Mouse (Mus musculus): Measurements from ENCODE around the gene Eif1. TPM values are rescaled to one million over a fixed set of nuclear protein-coding genes. Genes with fewer than 3 reads are reported as not detected.

Gene Eif1
- total and polyA plus RNA-seq, 2 experiments from 2014 or later, result 115 to 1,370 TPM

DNA sequence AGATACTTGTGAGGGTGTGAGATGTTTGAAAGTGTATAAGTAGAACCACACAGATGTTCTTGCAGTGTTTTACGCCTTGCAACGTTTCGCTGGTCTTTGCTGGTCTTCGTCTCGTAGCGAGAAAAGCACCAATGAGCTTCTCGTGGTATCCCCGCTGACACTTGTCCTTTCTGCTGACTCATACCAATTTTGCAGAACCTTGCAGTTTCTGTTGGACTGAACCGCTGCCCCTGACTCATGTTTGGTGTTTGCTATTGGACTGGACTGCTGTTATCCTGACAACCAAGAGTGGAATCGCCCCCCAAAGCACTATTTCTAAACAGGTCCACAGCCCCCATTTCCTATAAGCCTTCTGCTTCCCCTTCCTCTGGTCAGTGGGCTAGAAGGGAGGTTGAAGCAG lies 24.6 kb downstream of the Eif1 start:
- TF ChIP-seq CTCF (IDR thresholded peaks at IDR 0.05; ENCODE audit: low read depth), result no peak
- no peaks in the 10 kb centered on the region for H3K36me3 ChIP-seq (ENCODE audit: insufficient read depth)
- ATAC-seq (no peak), DNase-seq (no peak)
- H3K27me3 ChIP-seq (ENCODE audit: insufficient read depth, low read length), result no peaks in the 10 kb centered on the region
- WGBS, result 93% methylated on average over 10 of the region's 10 CpGs
- H3K4me2 ChIP-seq (ENCODE audit: low read depth), result no peak overlapping the region
- H3K4me3 ChIP-seq (ENCODE audit: low read depth, low read length), result no peak overlapping the region
- no peaks in the 10 kb centered on the region for H3K9me3 ChIP-seq (ENCODE audit: low read length)
- no peak overlapping the region for H3K9ac ChIP-seq
- no peak overlapping the region for H3K27ac ChIP-seq (ENCODE audit: low read depth, low read length)
- no peaks in the 10 kb centered on the region for H3K4me1 ChIP-seq (ENCODE audit: insufficient read depth)

DNA sequence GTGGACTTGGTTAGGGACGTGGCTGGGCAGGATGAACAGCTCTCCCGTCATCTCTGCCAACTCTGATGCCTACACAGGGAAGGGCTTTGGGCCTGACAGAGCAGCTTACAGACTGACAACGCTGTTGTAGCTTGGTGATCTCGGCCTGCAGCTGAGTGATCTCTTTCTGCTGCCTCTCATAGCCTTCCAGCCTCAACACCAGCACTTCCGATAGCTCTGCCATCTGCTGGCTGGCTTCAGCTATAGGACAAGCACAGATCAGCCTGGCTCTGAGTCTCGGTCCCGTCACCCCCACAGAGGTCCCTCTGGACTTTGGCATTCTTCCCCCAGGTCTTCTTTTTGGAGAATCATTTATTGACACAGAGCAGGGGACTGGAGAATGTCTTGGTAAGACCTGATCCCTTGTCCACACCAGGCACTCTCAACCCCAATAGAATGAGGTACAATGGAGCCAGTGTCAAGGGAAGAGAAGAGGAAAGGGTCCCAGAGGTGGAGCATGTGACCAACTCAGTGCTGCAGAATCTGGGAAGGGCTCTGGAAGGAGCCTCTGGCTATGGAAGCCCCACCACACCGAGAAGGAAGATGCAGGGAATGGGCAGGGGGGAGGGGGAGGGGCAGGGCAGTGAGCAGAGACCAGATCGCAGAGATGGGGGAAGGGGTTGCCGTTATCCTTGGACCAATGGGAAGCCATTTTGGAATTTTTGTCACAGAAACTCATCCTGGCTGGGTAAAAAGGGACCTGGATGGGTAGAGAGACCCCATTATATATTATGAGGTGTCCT lies 32.6 kb downstream of the Eif1 start:
- TF ChIP-seq CTCF (IDR thresholded peaks at IDR 0.05; ENCODE audit: low read depth), result peak; percentile 71
- no peak overlapping the region for H3K4me2 ChIP-seq (ENCODE audit: low read depth)
- 41% methylated on average over 10 of the region's 10 CpGs for WGBS

DNA sequence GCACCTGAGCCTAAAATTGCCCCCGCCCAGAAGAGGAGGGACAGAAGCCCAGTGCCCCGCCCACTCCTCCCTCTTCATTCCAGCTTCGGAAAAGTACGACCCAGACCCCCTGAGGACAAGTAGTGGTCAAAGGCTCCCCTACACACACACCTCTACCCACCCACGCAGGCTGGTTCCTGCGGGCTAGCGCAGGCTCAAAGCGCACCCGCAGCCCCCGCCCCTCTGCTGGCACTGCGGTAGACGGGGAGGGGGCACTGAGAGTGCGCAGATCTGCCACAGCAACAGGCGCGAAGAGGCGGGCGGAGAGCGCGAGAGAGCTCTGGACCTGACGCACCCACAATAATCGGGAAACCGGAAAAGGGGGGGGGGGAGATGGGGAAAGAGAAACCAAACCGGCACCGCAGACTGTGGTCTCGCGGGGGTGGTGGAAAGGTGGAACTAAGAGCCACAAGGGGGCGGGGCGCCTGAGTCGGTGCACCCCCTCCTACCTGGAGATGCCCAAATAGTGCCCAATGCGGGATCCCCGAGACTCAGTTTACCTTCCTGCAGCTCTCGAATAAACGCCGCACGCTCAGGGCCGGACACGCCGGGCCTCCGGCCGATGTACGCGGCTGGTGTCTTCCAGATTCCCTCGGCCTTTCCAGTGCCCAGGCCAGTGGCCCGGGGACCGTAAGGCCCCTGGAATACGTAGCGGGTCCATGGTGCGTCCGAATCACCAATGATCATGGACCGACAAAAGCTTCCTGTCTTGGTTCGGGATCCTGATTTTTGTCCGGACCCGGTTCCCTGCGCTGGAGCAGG lies 35.7 kb downstream of the Eif1 start:
- H3K36me3 ChIP-seq (ENCODE audit: insufficient read depth), result no peaks in the 10 kb centered on the region
- peak overlapping the region; percentile 75 for H3K4me3 ChIP-seq (ENCODE audit: low read depth, low read length)
- ATAC-seq (peak; percentile 72), DNase-seq (peak; percentile 67)
- H3K4me2 ChIP-seq (ENCODE audit: low read depth), result peak overlapping the region; percentile 80
- H3K9ac ChIP-seq, result peak overlapping the region; percentile 74
- no peak for TF ChIP-seq CTCF (IDR thresholded peaks at IDR 0.05; ENCODE audit: low read depth)
- no peaks in the 10 kb centered on the region for H3K9me3 ChIP-seq (ENCODE audit: low read length)
- no peaks in the 10 kb centered on the region for H3K27me3 ChIP-seq (ENCODE audit: insufficient read depth, low read length)
- H3K27ac ChIP-seq (ENCODE audit: low read depth, low read length), result peak overlapping the region; percentile 76
- H3K4me1 ChIP-seq (ENCODE audit: insufficient read depth), result no peaks in the 10 kb centered on the region
- 2% methylated on average over 49 of the region's 54 CpGs for WGBS

More for the DNA sequence above, 32.6 kb downstream of the Eif1 start:
- H3K4me1 ChIP-seq (ENCODE audit: insufficient read depth), result no peaks in the 10 kb centered on the region
- DNase-seq, result peak; percentile 64
- H3K4me3 ChIP-seq (ENCODE audit: low read depth, low read length), result no peak overlapping the region
- no peaks in the 10 kb centered on the region for H3K9me3 ChIP-seq (ENCODE audit: low read length)
- H3K27me3 ChIP-seq (ENCODE audit: insufficient read depth, low read length), result no peaks in the 10 kb centered on the region
- ATAC-seq, result peak; percentile 44; the same call in 1 of the 2 replicates
- no peak overlapping the region for H3K9ac ChIP-seq
- no peak overlapping the region for H3K27ac ChIP-seq (ENCODE audit: low read depth, low read length)
- H3K36me3 ChIP-seq (ENCODE audit: insufficient read depth), result no peaks in the 10 kb centered on the region

DNA sequence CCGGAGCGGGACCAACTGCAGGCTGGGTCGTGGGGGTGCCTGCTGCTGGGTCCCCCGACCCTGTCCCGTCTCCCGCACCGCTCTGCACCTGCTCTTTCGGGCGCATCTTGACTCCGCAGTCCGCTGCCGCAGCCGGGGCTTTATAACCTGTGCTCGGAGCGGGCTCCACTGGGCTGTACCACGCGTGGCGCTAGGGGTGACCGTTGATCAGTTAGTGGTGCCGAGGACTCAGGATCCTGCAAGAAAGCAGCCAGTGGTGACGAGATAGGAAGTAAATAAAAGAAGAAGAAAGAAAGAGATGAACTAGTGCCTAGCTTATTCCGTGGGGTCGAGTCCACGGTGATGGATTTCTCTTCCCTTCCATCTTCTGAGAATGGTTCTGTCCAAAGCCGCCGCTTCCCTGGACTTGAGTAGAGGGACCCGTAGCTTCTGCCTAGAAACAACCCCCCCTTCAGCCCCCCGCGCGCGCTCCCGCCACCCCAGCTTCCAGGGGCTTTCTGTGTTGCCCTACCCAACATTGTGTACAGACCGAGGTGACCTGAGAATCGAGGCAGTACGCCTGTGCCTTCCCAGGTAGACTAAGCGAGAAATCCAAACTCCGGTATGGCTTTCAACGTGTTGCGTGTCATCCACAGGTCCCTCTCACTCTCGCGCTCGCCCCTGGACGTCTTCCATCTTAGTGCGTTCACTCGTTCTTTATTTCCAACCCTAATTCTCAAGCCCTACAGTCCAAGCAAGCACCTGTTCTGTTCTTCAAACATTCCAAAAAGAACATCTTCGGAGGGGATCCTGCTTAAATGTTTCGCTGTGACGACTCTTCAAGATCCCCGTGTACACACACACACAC lies 36.5 kb downstream of the Eif1 start, which contains the start of gene Hap1:
TSS of gene Hap1 (minus strand) at position 157 of the 847 bp plus-strand sequence.
- peak within 1 kb of the TSS; percentile 75 for H3K4me3 ChIP-seq (ENCODE audit: low read depth, low read length)
- H3K4me2 ChIP-seq (ENCODE audit: low read depth), result peak within 1 kb of the TSS; percentile 80
- H3K4me1 ChIP-seq (ENCODE audit: insufficient read depth), result no peaks in the 10 kb centered on the region
- WGBS, result 2% methylated on average over 49 of the region's 49 CpGs
- H3K27me3 ChIP-seq (ENCODE audit: insufficient read depth, low read length), result no peaks in the 10 kb centered on the region
- peak; percentile 81 for ATAC-seq
- H3K9me3 ChIP-seq (ENCODE audit: low read length), result no peaks in the 10 kb centered on the region
- no peak; the same call in none of the 2 replicates for TF ChIP-seq CTCF (IDR thresholded peaks at IDR 0.05; ENCODE audit: low read depth)
- peak within 1 kb of the TSS; percentile 76 for H3K27ac ChIP-seq (ENCODE audit: low read depth, low read length)
- peak; percentile 90 for DNase-seq
- no peaks in the 10 kb centered on the region for H3K36me3 ChIP-seq (ENCODE audit: insufficient read depth)
- H3K9ac ChIP-seq, result peak within 1 kb of the TSS; percentile 74

DNA sequence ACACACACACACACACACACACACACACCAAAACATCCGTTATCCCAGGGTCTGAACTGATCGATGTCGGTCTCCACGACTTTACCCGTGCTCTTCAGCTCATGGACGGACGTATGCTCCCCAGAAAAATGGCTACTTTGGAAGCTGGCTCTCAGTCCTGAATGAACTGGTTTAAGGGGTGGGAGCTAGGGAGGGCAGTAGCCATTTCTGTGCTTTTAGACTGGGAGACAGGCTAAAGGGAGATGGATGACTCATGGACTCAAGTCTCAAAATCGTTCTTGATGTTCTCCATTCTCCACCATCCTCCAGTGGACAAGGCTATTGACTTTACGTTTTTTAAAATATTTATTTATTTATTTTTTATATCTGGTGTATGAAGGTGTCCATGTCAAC lies 37.1 kb downstream of the Eif1 start:
- peak overlapping the region; percentile 80 for H3K4me2 ChIP-seq (ENCODE audit: low read depth)
- no peak for TF ChIP-seq CTCF (IDR thresholded peaks at IDR 0.05; ENCODE audit: low read depth)
- H3K27ac ChIP-seq (ENCODE audit: low read depth, low read length), result peak overlapping the region; percentile 76; the same call in 1 of the 2 replicates
- DNase-seq (no peak), ATAC-seq (no peak)
- H3K27me3 ChIP-seq (ENCODE audit: insufficient read depth, low read length), result no peaks in the 10 kb centered on the region
- H3K36me3 ChIP-seq (ENCODE audit: insufficient read depth), result no peaks in the 10 kb centered on the region
- no peaks in the 10 kb centered on the region for H3K4me1 ChIP-seq (ENCODE audit: insufficient read depth)
- H3K9ac ChIP-seq, result peak overlapping the region; percentile 74; the same call in 1 of the 2 replicates
- H3K9me3 ChIP-seq (ENCODE audit: low read length), result no peaks in the 10 kb centered on the region
- WGBS, result 10% methylated on average over 9 of the region's 9 CpGs
- H3K4me3 ChIP-seq (ENCODE audit: low read depth, low read length), result peak overlapping the region; percentile 75

DNA sequence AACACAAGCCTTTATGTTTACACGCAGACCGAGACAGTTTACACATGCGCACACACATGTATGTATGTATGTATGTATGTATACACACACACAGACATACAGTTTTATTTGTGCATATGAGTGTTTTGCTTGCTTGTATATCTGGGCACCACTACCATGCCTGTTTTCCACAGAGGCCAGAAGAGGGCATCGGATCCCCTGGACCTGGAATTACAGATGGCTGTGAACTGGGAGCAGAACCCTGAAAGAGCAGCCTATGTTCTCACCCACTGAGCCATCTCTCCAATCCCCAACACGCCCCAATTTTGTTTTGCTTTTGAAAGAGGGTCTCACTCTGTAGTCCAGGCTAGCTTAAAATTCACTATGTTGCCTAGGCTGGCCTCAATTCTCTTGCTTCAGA lies 37.7 kb downstream of the Eif1 start:
- H3K4me2 ChIP-seq (ENCODE audit: low read depth), result no peak overlapping the region
- 55% methylated on average over 5 of the region's 5 CpGs for WGBS
- no peaks in the 10 kb centered on the region for H3K36me3 ChIP-seq (ENCODE audit: insufficient read depth)
- ATAC-seq (no peak), DNase-seq (no peak)
- H3K4me3 ChIP-seq (ENCODE audit: low read depth, low read length), result no peak overlapping the region
- no peaks in the 10 kb centered on the region for H3K27me3 ChIP-seq (ENCODE audit: insufficient read depth, low read length)
- no peak overlapping the region for H3K9ac ChIP-seq
- H3K27ac ChIP-seq (ENCODE audit: low read depth, low read length), result no peak overlapping the region
- H3K9me3 ChIP-seq (ENCODE audit: low read length), result no peaks in the 10 kb centered on the region
- no peaks in the 10 kb centered on the region for H3K4me1 ChIP-seq (ENCODE audit: insufficient read depth)
- TF ChIP-seq CTCF (IDR thresholded peaks at IDR 0.05; ENCODE audit: low read depth), result no peak

All from forebrain, postnatal 0 days (tissue).